Mouse (Mus musculus): ENCODE data around the gene Defb13.
"Not testable (repeated sequence)": the region's sequence is repeated elsewhere in the genome, so short reads cannot be mapped to it uniquely, and the experiment has no call there.

Gene Defb13

GRCm38 (mm10) chr8:21946462-21946861 is at the start of gene Defb13:
Gene Defb13 (plus strand): TSS chr8:21946762.
- DNase-seq (ENCODE audit: low spot score), result no peak

GRCm38 (mm10) chr8:21906290-21906689 is 40.3 kb upstream of the Defb13 start, which contains the start of gene Defb11:
Gene Defb11 (minus strand): TSS chr8:21906412.
- DNase-seq (ENCODE audit: low spot score), result not testable (repeated sequence)

- no peak for DNase-seq (ENCODE audit: low spot score)
These were observed 34.6 kb upstream of the Defb13 start for GRCm38 (mm10) chr8:21911931-21912330.

- no peak for DNase-seq (ENCODE audit: low spot score)
These were observed 34.0 kb upstream of the Defb13 start for GRCm38 (mm10) chr8:21912554-21912953.

- DNase-seq (ENCODE audit: low spot score), result no peak
These were observed 30.9 kb upstream of the Defb13 start for GRCm38 (mm10) chr8:21915625-21916024.

GRCm38 (mm10) chr8:21930754-21931153 is 15.8 kb upstream of the Defb13 start:
- DNase-seq (ENCODE audit: low spot score), result not testable (repeated sequence)

GRCm38 (mm10) chr8:21932610-21933009 is 14.0 kb upstream of the Defb13 start, which contains the start of gene Defb15:
Gene Defb15 (minus strand): TSS chr8:21932710.
- DNase-seq (ENCODE audit: low spot score), result no peak

- DNase-seq (ENCODE audit: low spot score), result not testable (repeated sequence)
These were observed 8.5 kb upstream of the Defb13 start, which contains the start of gene Defb35 for GRCm38 (mm10) chr8:21938052-21938451. Gene Defb35 (plus strand): TSS chr8:21938352.

- DNase-seq (ENCODE audit: low spot score), result no peak
These were observed 902 bp downstream of the Defb13 start for GRCm38 (mm10) chr8:21947311-21948017.

GRCm38 (mm10) chr8:21955321-21955720 is 8.8 kb downstream of the Defb13 start:
- no peak for DNase-seq (ENCODE audit: low spot score)

GRCm38 (mm10) chr8:21956336-21956735 is 9.8 kb downstream of the Defb13 start:
- DNase-seq (ENCODE audit: low spot score), result no peak

- no peak for DNase-seq (ENCODE audit: low spot score)
These were observed 11.9 kb downstream of the Defb13 start, which contains the start of gene Fam90a1a for GRCm38 (mm10) chr8:21958414-21958813. Gene Fam90a1a (plus strand): TSS chr8:21958714.

GRCm38 (mm10) chr8:21966646-21967045 is 20.1 kb downstream of the Defb13 start:
- no peak for DNase-seq (ENCODE audit: low spot score)

GRCm38 (mm10) chr8:21969475-21969874 is 22.9 kb downstream of the Defb13 start, which contains the start of gene Ccdc70:
Gene Ccdc70 (plus strand): TSS chr8:21969775.
- no peak for DNase-seq (ENCODE audit: low spot score)

- DNase-seq (ENCODE audit: low spot score), result no peak
These were observed 31.6 kb downstream of the Defb13 start for GRCm38 (mm10) chr8:21978193-21978592.

- DNase-seq (ENCODE audit: low spot score), result no peak
These were observed 35.2 kb downstream of the Defb13 start for GRCm38 (mm10) chr8:21981664-21982337.

- no peak for DNase-seq (ENCODE audit: low spot score)
These were observed 45.6 kb downstream of the Defb13 start for GRCm38 (mm10) chr8:21992184-21992583.

- DNase-seq (ENCODE audit: low spot score), result no peak
These were observed 48.6 kb downstream of the Defb13 start for GRCm38 (mm10) chr8:21995181-21995580.
